Mouse (Mus musculus): ENCODE results near the gene Pnpt1. TPM values are rescaled to one million over a fixed set of nuclear protein-coding genes. Genes with fewer than 3 reads are reported as not detected.

Gene Pnpt1
- 10 to 100 TPM; 40.2 to 54.4 TPM for total RNA-seq (2021)
- long read RNA-seq, experiment 1, transcript Pnpt1-201 (28 exons, 2,707 nt): major isoform, 78 of 105 reads
- long read RNA-seq, experiment 1, partial matches to known transcripts: 7 of 105 reads
- long read RNA-seq, experiment 1, other reads (novel, unspliced or antisense): 20 of 105 reads
- long read RNA-seq, experiment 2, transcript Pnpt1-201 (28 exons, 2,707 nt): major isoform, 10 of 16 reads
- long read RNA-seq, experiment 2, partial matches to known transcripts: 3 of 16 reads
- long read RNA-seq, experiment 2, other reads (novel, unspliced or antisense): 3 of 16 reads

GRCm38 (mm10) chr11:29130385-29131355 is at the start of gene Pnpt1:
TSS of gene Pnpt1 (plus strand) at chr11:29130744.
- DNase-seq: peak; percentile 95

- no peak for DNase-seq
Observed at GRCm38 (mm10) chr11:29092403-29092802, 38.1 kb upstream of the Pnpt1 start.

- DNase-seq: no peak
Observed at GRCm38 (mm10) chr11:29098926-29099325, 31.6 kb upstream of the Pnpt1 start.

GRCm38 (mm10) chr11:29129862-29130384 is 621 bp upstream of the Pnpt1 start:
- no peak for DNase-seq

GRCm38 (mm10) chr11:29140671-29141070 is 10.1 kb downstream of the Pnpt1 start:
- DNase-seq: no peak

- no peak for DNase-seq
Observed at GRCm38 (mm10) chr11:29148901-29149300, 18.4 kb downstream of the Pnpt1 start.

GRCm38 (mm10) chr11:29163569-29163968 is 33.0 kb downstream of the Pnpt1 start:
- no peak for DNase-seq

GRCm38 (mm10) chr11:29171959-29172391 is 41.4 kb downstream of the Pnpt1 start:
- peak; percentile 35 to 51 for DNase-seq

- peak; percentile 99 for DNase-seq
Observed at GRCm38 (mm10) chr11:29172563-29173124, 42.1 kb downstream of the Pnpt1 start, which contains the start of gene Ppp4r3b. TSS of gene Ppp4r3b (plus strand) at chr11:29172890.

- peak; percentile 41 to 64 for DNase-seq
Observed at GRCm38 (mm10) chr11:29173125-29173631, 42.6 kb downstream of the Pnpt1 start.

GRCm38 (mm10) chr11:29173706-29174436 is 43.3 kb downstream of the Pnpt1 start:
- DNase-seq: peak in 1 of 2 experiments; percentile 4

- DNase-seq: no peak
Observed at GRCm38 (mm10) chr11:29179319-29179718, 48.8 kb downstream of the Pnpt1 start.

GRCm38 (mm10) chr11:29180657-29181056 is 50.1 kb downstream of the Pnpt1 start:
- peak in 1 of 2 experiments; percentile 17 for DNase-seq

GRCm38 (mm10) chr11:29181751-29182150 is 51.2 kb downstream of the Pnpt1 start:
- DNase-seq: no peak

GRCm38 (mm10) chr11:29188981-29189380 is 58.4 kb downstream of the Pnpt1 start:
- no peak for DNase-seq

- no peak for DNase-seq
Observed at GRCm38 (mm10) chr11:29203653-29204052, 73.1 kb downstream of the Pnpt1 start.

GRCm38 (mm10) chr11:29209774-29210173 is 79.2 kb downstream of the Pnpt1 start:
- DNase-seq: peak in 1 of 2 experiments; percentile 13
